Mouse (Mus musculus) left cerebral cortex, postnatal 14 days (tissue): Measurements from ENCODE around the gene Ptprn. TPM values are rescaled to one million over a fixed set of nuclear protein-coding genes. Genes with fewer than 3 reads are reported as not detected.
A peak's percentile ranks its signal among the peaks of the same experiment; 100 is the strongest.

Source experiments
- DNase-seq, 2 experiments: peaks; one replicate each; pipeline ENCODE4 v3.0.0; 2021 to 2022; ENCODE audit warnings: low spot score in 2 of 2, mixed read lengths in 1 of 2
- intact Hi-C: fragments of 180-260 bp; cut with DNase I; formaldehyde crosslinking; loops from one replicate; pipeline ENCODE4 v1.15.1; 2025
- total RNA-seq, 2 experiments: library from RNA; stranded (reverse); gene quantifications; 2 replicates each; pipeline ENCODE4 v1.2.3; 2021

Gene Ptprn
- total RNA-seq, 2 experiments from 2014 or later, result 376 to 396 TPM

- intact Hi-C loops, result no loop called here
- no peak for DNase-seq
Measured at GRCm38 (mm10) chr1:75231664-75232152, 32.6 kb downstream of the Ptprn start, which contains the start of gene A630095N17Rik. Gene A630095N17Rik (minus strand): TSS chr1:75232102.

- DNase-seq, result no peak
- intact Hi-C loops, result no loop called here
Measured at GRCm38 (mm10) chr1:75231224-75231623, 33.1 kb downstream of the Ptprn start.

GRCm38 (mm10) chr1:75230335-75230994 is 33.8 kb downstream of the Ptprn start:
- no peak for DNase-seq
- intact Hi-C loops, result no loop called here

- intact Hi-C loops, result loop anchor here (10.0 kb wide), 1 partner anchor 66 kb away; no protein-coding TSS in a partner anchor
- no peak for DNase-seq
Measured at GRCm38 (mm10) chr1:75229158-75229557, 35.1 kb downstream of the Ptprn start.

GRCm38 (mm10) chr1:75227653-75228052 is 36.6 kb downstream of the Ptprn start:
- intact Hi-C loops, result loop anchor here (10.0 kb wide), 1 partner anchor 67 kb away; no protein-coding TSS in a partner anchor
- DNase-seq, result no peak

GRCm38 (mm10) chr1:75226138-75226537 is 38.2 kb downstream of the Ptprn start:
- intact Hi-C loops, result loop anchor here (10.0 kb wide), 1 partner anchor 69 kb away; no protein-coding TSS in a partner anchor

GRCm38 (mm10) chr1:75225473-75225872 is 38.8 kb downstream of the Ptprn start:
- intact Hi-C loops, result loop anchor here (10.0 kb wide), 1 partner anchor 69 kb away; no protein-coding TSS in a partner anchor
- DNase-seq, result no peak

More at GRCm38 (mm10) chr1:75226138-75226537, 38.2 kb downstream of the Ptprn start:
- no peak for DNase-seq

GRCm38 (mm10) chr1:75223532-75223931 is 40.8 kb downstream of the Ptprn start:
- intact Hi-C loops, result loop anchor here (10.0 kb wide), 1 partner anchor 71 kb away; no protein-coding TSS in a partner anchor
- DNase-seq, result no peak

GRCm38 (mm10) chr1:75222926-75223325 is 41.4 kb downstream of the Ptprn start:
- DNase-seq, result no peak
- intact Hi-C loops, result loop anchor here (10.0 kb wide), 1 partner anchor 72 kb away; no protein-coding TSS in a partner anchor

- intact Hi-C loops, result loop anchor here (10.0 kb wide), 1 partner anchor 73 kb away; no protein-coding TSS in a partner anchor
- DNase-seq, result no peak
Measured at GRCm38 (mm10) chr1:75221538-75221937, 42.8 kb downstream of the Ptprn start.

GRCm38 (mm10) chr1:75219531-75219930 is 44.8 kb downstream of the Ptprn start, which contains the start of gene Tuba4a:
Gene Tuba4a (minus strand): TSS chr1:75219865.
- intact Hi-C loops, result loop anchor here (5.0 kb wide), 1 partner anchor 33 kb away; no protein-coding TSS in a partner anchor
- DNase-seq, result no peak

- intact Hi-C loops, result loop anchor here (5.0 kb wide), 1 partner anchor 33 kb away; no protein-coding TSS in a partner anchor
- peak; percentile 92 to 93 for DNase-seq
Measured at GRCm38 (mm10) chr1:75219078-75219477, 45.2 kb downstream of the Ptprn start.

GRCm38 (mm10) chr1:75218227-75219001 is 45.9 kb downstream of the Ptprn start:
- DNase-seq, result peak; percentile 60 to 82
- intact Hi-C loops, result loop anchor here (5.0 kb wide), 1 partner anchor 34 kb away; no protein-coding TSS in a partner anchor

- intact Hi-C loops, result loop anchor here (5.0 kb wide), 1 partner anchor 34 kb away; no protein-coding TSS in a partner anchor
- DNase-seq, result no peak
Measured at GRCm38 (mm10) chr1:75217893-75218226, 46.4 kb downstream of the Ptprn start.

- intact Hi-C loops, result loop anchor here (5.0 kb wide), 1 partner anchor 35 kb away; no protein-coding TSS in a partner anchor
Measured at GRCm38 (mm10) chr1:75216797-75217585, 47.3 kb downstream of the Ptprn start.

GRCm38 (mm10) chr1:75215785-75216184 is 48.5 kb downstream of the Ptprn start:
- no peak for DNase-seq
- intact Hi-C loops, result loop anchor here (5.0 kb wide), 1 partner anchor 37 kb away; no protein-coding TSS in a partner anchor

More at GRCm38 (mm10) chr1:75216797-75217585, 47.3 kb downstream of the Ptprn start:
- no peak for DNase-seq

GRCm38 (mm10) chr1:75214886-75215285 is 49.4 kb downstream of the Ptprn start:
- intact Hi-C loops, result loop anchor here (5.0 kb wide), 1 partner anchor 37 kb away; no protein-coding TSS in a partner anchor
- DNase-seq, result peak; percentile 61 to 79

GRCm38 (mm10) chr1:75214442-75214841 is 49.9 kb downstream of the Ptprn start:
- intact Hi-C loops, result no loop called here
- no peak for DNase-seq

- intact Hi-C loops, result no loop called here
- no peak for DNase-seq
Measured at GRCm38 (mm10) chr1:75213096-75213495, 51.2 kb downstream of the Ptprn start.
